Mouse (Mus musculus): ENCODE measurements around the gene Galnt4. TPM values are rescaled to one million over a fixed set of nuclear protein-coding genes. Genes with fewer than 3 reads are reported as not detected.

Gene Galnt4
- 8.3 to 13.4 TPM (median 8.6 TPM) in 3 replicates for total RNA-seq (2017)

DNA sequence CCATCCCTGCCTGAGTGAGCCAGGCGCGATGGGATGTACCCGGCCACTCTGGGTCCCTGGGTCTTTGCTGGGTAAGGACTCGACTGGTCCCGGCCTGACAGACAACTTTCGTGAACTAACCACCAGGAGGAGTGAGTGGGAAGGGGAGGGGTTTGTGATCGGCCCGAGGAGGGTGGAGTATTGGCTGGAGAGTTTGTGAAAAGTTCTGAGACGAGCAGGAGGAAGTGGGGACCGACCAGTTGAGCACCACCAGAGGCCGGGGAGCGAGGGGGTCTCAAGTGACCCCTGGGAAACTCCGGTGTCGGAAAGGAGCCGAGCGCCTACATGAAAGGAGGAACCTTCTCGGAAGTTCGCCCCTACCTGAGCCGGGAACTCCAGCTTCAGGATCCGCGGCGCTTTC, at the start of gene Galnt4:
Galnt4 (plus strand) TSS at position 196 of the 400 bp plus-strand sequence.
- peak; percentile 92 for ATAC-seq (replicated peaks; ENCODE audit: insufficient number of reproducible peaks, low FRiP score, low TSS enrichment, poor library complexity, severe bottlenecking)

DNA sequence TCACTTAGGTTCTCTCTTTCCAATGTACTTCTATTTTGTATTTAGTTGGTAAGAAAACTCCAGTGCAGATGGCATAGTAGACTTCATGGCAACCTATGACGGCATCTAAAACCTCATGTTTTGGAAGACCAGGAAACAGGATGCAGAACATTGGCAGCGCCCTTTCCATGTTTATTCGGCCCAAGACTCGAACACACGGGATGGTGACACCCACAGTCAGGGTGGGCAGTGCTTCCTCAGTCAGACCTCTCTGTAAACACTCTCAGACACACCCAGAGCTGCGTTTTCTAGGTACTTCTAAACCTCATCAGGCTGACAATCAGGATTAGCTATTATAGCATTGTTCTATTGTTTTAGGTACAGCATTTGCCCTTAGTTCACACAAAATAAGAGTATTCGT, 47.4 kb upstream of the Galnt4 start:
- no peak for ATAC-seq (replicated peaks; ENCODE audit: insufficient number of reproducible peaks, low FRiP score, low TSS enrichment, poor library complexity, severe bottlenecking)

- no peak for ATAC-seq (replicated peaks; ENCODE audit: insufficient number of reproducible peaks, low FRiP score, low TSS enrichment, poor library complexity, severe bottlenecking)
Measured at GRCm38 (mm10) chr10:99061418-99061817, 46.5 kb upstream of the Galnt4 start.

GRCm38 (mm10) chr10:99062546-99062945, 45.4 kb upstream of the Galnt4 start:
- no peak for ATAC-seq (replicated peaks; ENCODE audit: insufficient number of reproducible peaks, low FRiP score, low TSS enrichment, poor library complexity, severe bottlenecking)

- ATAC-seq (replicated peaks; ENCODE audit: insufficient number of reproducible peaks, low FRiP score, low TSS enrichment, poor library complexity, severe bottlenecking), result no peak
Measured at GRCm38 (mm10) chr10:99076113-99076895, 31.7 kb upstream of the Galnt4 start.

DNA sequence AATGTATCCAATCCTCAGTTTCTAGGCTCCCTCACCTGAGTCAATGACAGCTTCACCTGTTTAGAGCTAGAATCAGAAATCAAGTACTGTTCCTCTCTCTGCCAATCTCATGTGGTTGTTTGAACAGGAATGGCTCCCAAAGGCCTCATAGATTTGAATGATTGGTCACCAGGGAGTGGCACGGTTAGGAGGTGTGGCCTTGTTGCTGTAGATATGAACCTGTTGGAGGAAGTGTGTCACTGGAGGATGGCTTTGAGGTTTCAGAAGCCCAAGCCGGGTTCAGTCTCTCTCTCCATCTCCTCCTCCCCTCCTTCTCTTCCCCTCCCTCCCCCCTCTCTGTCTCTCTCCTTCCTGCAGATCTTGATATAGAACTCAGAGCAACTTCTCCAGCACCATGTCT, 29.3 kb upstream of the Galnt4 start:
- ATAC-seq (replicated peaks; ENCODE audit: insufficient number of reproducible peaks, low FRiP score, low TSS enrichment, poor library complexity, severe bottlenecking), result no peak

DNA sequence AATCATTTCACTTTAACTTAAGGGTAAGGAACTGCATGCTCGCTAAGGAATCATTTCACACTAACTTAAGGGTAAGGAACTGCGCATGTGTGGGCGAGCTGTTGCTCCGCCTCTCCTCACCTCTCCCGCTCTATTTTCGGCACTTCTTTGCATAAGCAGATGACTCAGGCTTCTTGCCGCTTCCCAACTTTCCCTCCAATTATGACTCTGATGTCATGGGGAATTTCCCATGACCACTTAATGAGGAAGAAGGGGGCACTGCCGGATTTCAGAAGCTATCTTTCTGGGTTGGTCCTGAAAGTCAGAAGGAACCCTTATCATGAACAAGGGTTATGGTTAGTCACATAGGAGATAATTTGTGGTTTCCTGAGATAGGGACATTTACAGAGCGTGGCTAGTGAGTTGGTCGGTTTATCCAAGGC, 26.4 kb upstream of the Galnt4 start:
- ATAC-seq (replicated peaks; ENCODE audit: insufficient number of reproducible peaks, low FRiP score, low TSS enrichment, poor library complexity, severe bottlenecking), result no peak

GRCm38 (mm10) chr10:99083431-99084003, 24.4 kb upstream of the Galnt4 start:
- no peak for ATAC-seq (replicated peaks; ENCODE audit: insufficient number of reproducible peaks, low FRiP score, low TSS enrichment, poor library complexity, severe bottlenecking)

- ATAC-seq (replicated peaks; ENCODE audit: insufficient number of reproducible peaks, low FRiP score, low TSS enrichment, poor library complexity, severe bottlenecking), result peak; percentile 67
Measured at GRCm38 (mm10) chr10:99084397-99085239, 23.3 kb upstream of the Galnt4 start.

- no peak for ATAC-seq (replicated peaks; ENCODE audit: insufficient number of reproducible peaks, low FRiP score, low TSS enrichment, poor library complexity, severe bottlenecking)
Measured at GRCm38 (mm10) chr10:99085240-99085587, 22.7 kb upstream of the Galnt4 start.

GRCm38 (mm10) chr10:99086029-99086428, 21.9 kb upstream of the Galnt4 start:
- ATAC-seq (replicated peaks; ENCODE audit: insufficient number of reproducible peaks, low FRiP score, low TSS enrichment, poor library complexity, severe bottlenecking), result no peak

- no peak for ATAC-seq (replicated peaks; ENCODE audit: insufficient number of reproducible peaks, low FRiP score, low TSS enrichment, poor library complexity, severe bottlenecking)
Measured at GRCm38 (mm10) chr10:99089906-99090305, 18.1 kb upstream of the Galnt4 start.

- no peak for ATAC-seq (replicated peaks; ENCODE audit: insufficient number of reproducible peaks, low FRiP score, low TSS enrichment, poor library complexity, severe bottlenecking)
Measured at GRCm38 (mm10) chr10:99093364-99093763, 14.6 kb upstream of the Galnt4 start.

- no peak for ATAC-seq (replicated peaks; ENCODE audit: insufficient number of reproducible peaks, low FRiP score, low TSS enrichment, poor library complexity, severe bottlenecking)
Measured at GRCm38 (mm10) chr10:99095114-99095513, 12.8 kb upstream of the Galnt4 start.

DNA sequence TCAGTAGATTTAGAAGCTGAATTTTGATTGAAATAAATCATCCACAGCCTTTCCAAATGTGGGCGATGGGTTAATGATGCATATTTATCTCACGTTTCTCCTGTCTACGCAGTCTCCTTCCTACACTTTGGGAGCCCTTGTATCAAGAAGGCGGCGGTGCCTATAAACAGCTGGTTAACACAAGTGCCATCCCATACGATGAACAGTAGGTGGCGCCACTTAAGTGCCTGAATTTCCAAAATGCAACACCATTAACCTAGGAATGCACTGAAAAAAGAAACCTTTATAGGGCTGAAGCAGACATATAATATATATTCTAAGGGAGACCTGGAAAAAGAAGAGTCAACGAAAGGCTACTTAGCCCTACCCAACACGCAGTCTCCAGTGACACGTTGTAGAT, 10.6 kb upstream of the Galnt4 start:
- ATAC-seq (replicated peaks; ENCODE audit: insufficient number of reproducible peaks, low FRiP score, low TSS enrichment, poor library complexity, severe bottlenecking), result peak; percentile 73; the same call in 1 of the 2 replicates

GRCm38 (mm10) chr10:99105522-99105921, 2.4 kb upstream of the Galnt4 start:
- no peak for ATAC-seq (replicated peaks; ENCODE audit: insufficient number of reproducible peaks, low FRiP score, low TSS enrichment, poor library complexity, severe bottlenecking)

DNA sequence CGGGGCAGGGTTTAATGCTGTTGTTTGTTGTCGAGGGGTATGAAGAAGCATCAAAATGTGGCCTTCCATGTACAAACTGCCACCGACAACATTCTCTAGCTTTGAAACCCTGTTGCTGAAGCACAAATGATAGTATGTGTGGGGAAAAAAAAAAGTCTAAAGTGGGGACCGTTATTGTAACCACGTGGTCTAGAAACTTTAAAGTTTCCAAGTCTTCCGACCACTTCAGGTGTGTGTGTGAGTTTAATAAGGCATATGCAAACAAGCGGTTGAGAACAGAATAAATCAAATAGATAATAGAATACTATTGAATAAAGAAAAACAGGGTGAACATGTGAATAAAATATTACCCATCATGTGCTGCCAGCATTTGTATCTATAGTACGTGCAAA, 1.7 kb upstream of the Galnt4 start:
- ATAC-seq (replicated peaks; ENCODE audit: insufficient number of reproducible peaks, low FRiP score, low TSS enrichment, poor library complexity, severe bottlenecking), result no peak

DNA sequence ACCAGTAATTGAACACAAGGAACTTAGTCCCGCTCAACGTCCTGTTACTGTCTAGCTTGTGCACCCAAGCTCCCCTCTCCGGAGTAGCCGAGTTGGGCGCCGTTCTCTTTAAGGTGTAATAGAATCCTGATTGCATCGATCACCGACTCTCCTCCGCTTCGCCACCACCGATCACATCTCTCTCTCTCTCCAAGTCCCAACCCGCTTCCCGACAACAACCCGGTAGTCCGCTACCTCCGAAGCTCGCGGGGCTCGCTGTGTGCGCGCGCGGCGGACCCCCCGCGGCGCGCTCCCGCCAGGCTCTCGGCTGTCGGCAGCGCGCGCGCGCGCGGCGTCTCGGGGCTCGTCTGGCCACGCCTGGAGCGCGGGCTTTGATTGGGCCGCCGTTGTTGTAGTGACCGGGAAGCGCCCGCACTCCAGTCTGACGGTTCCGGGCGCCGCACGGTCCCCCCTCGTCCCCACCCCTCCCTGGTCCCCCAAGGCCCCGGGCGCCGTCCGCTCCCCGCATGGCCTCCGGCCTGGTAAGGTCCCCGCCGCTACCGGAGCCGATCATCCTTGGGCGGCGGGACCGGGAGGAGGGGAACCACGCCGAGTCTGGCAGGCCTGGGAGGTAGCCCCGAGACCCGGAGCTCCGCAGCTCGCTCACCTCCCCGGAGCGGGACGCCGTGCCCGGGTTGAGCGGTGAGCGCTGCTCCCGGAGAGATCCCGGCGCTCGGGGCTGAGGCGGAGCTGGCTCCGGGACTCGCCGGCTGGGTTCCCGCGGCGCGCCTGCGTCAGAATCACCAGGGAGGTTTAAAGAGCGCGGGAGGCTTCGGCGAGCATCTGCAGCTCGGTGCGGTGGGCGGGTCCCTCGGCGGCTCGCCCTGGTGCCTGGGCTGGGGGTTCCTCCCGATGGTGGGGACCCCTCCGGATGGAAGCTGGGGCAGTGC, 992 bp upstream of the Galnt4 start, which contains the start of gene Poc1b:
Poc1b (plus strand) TSS at position 334 of the 929 bp plus-strand sequence.
- ATAC-seq (replicated peaks; ENCODE audit: insufficient number of reproducible peaks, low FRiP score, low TSS enrichment, poor library complexity, severe bottlenecking), result peak; percentile 67
